Mouse (Mus musculus) kidney, postnatal 4 days (tissue): Measurements from ENCODE around the gene Pole.
A peak's percentile ranks its signal among the peaks of the same experiment; 100 is the strongest.

Experiments
- DNase-seq, 2 experiments: peaks; one replicate each; pipeline ENCODE4 v3.0.0; 2021; ENCODE audit warnings: mixed read lengths in 2 of 2

Pole gene

GRCm38 (mm10) chr5:110345553-110345952, 59.4 kb downstream of the Pole start:
- no peak for DNase-seq

GRCm38 (mm10) chr5:110347006-110347405, 60.9 kb downstream of the Pole start:
- no peak for DNase-seq

DNA sequence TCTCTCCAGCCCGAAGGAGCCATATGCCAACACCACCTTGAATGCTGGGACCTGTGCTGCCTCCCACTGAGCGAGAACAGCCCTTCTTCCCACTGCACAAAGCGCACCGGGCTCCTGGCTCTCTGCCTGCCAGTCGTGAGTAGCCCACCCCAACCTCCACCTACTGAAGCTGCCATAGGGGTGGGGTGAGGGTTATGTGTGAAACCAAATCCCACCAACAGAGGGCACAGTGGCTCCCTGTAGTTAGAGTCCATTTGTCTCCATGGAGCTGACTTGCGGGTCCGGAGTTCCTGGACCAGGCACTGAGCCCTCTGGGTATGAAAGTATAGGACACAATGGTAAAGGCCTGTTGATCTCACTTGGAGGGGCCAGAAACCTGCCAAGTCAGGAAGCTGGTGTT, 68.6 kb downstream of the Pole start:
- DNase-seq: peak; percentile 67 to 74

GRCm38 (mm10) chr5:110357531-110358179, 71.5 kb downstream of the Pole start:
- DNase-seq: peak; percentile 92 to 93

DNA sequence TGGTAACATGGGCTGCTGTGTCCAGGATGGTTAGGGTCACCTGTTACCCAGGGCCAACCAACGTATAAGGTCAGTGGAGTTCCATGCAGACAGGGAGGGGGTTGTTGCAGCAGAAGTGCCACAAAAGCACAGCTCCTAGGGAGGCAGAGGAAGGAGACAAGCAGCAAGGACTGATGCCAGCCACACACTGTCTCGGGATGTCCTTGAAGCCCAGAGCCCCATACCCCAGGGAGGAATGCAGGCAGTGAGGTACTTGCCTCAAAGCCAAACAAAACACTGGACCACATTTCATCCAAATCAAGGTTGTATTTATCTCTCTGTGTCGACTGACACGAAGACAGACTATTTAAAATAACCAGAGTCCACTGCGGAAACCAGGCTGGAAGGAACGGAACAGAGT, 75.4 kb downstream of the Pole start:
- no peak for DNase-seq

DNA sequence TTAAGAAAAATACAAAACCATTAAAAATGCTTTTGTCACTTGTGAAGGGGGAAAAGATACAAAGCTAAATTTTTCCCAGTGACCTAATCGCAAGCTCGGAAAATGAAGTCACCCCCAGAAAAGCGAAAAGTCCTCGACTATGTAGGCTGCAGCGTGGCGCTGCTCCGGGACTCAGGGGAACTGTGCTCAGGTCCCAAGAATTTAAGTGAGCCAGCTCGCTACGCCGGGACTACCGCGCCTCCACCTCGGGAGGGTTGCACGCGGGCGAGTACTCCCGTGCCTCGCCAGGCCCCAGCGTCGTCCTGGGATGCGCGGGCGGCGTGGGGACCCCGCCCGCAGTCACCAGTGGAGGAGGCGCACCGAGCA, 76.7 kb downstream of the Pole start:
- DNase-seq: no peak

DNA sequence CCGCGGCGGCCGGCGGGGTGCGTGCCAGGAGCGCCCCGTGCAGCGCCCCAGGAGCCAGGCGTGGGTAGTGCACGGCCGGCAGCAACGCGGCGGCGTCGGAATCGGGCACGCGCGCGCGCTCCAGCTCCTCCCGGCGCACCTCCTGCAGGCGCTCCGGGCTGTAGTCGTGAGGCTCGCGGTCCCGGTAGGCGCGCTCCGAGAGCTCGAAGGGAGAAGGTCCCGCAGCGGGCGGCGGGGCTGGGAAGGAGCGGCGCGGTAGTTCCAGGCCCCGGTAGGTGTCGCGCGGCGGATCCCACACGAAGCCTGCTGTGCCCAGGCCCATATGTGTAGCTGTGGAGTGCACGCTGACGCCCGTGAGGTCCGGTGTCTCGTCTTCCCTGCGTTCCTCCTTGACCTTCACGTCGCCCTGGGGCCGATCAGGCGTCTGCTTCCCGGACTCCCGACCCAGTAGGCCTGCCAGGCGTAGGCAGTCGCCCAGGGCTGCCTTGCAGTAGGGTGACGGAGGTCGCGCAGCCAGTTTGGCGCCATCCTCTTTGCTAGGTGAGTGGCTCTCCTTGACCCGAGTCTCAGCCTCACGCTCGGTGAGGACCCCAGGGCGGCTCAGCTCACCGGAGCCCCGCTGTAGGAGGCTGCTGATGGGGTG, 77.2 kb downstream of the Pole start:
- peak; percentile 85 to 91 for DNase-seq

- no peak for DNase-seq
Observed at GRCm38 (mm10) chr5:110363822-110364545, 77.9 kb downstream of the Pole start.

DNA sequence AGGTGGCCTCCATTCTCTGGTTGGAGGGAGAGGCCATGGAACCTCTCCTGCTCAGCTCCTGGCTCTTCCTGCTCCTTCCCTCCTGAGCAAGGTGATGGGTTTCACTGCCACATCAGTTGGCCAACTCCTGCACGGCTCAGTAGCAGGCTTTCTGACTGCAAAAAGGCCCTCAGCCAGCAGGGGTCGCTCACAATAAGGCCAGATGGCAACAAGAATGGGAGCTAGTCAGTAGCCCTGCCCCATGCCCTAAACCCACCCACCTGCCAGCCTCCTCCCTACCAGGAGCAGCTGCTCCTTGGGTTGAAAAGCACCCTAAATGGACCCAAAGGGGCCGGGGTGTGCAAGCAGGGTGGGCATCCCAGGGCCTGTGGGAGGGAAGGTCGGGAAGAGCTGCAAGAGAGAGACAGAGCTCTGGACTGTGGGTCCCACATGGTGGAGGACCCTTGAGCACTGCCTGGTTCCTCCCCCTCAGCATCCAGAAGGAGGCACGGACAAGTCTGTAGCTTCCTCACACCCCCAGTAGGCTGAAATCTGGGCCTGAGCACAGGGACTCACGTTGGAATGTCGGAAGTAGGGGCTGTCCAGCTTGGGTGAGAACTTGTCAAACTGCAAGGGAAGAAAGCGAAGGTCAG, 90.8 kb downstream of the Pole start:
- DNase-seq: peak; percentile 83 to 84

DNA sequence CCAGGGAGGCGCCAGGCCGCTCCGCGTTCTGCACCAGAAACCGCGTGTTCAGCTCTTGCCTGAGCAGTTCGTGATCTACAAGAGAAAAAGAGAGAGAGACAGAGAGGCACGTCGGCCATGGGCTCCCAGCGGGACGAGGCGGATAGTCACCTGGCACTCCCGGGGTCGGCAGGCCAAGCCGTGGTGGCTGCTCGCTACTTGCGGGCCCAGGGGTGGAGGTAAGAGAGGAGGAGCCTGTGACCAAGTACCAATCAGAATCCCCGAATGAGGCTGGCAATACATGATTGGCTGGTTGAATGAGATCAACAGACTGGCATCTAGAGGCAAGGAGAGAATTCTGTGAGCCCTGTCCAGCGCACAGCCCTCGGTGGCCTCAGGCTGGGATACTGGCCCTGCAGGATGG, 92.1 kb downstream of the Pole start:
- DNase-seq: peak; percentile 21 to 23

- no peak for DNase-seq
Observed at GRCm38 (mm10) chr5:110379086-110379485, 93.0 kb downstream of the Pole start.

- DNase-seq: no peak
Observed at GRCm38 (mm10) chr5:110379823-110380222, 93.7 kb downstream of the Pole start.

DNA sequence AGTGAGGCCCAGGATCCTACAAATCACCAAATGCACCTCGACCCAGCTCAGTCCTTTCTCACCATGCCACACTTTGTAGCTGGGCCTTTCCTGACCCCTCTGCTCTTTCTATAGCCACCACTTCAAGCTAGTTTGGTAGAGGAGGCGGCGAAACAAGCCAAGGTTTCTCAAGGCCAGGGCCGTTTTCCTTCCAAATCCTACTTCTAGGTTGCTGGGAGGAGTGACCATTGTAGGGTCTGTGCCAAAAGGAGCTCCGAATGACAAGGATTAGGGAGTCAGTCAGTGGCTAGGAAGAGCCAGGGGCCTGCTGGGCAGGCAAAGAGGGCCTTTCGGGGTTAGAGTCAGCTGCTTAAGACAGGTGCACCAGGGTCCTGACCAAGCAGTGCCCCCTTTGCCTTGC, 98.4 kb downstream of the Pole start:
- DNase-seq: no peak

DNA sequence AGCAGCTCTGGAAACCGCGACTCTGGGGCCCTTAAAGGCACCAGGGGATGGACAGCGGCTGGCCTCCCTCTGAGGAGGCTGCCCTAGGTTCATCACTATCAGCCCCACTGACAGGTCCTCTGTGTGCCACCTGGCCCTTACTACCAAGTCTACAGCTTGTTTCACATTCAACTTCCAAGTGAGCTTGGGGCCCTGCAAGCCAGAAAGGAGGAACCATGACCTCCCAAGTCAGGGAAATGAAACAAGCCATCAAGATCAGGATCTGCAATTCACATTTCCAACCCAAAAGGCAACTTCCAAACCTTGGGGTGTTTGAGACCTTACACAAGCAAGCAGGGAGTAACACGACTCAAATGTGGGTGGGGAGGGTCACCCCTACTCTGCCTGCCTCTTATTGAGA, 99.2 kb downstream of the Pole start:
- no peak for DNase-seq

GRCm38 (mm10) chr5:110386371-110387330, 100.5 kb downstream of the Pole start:
- DNase-seq: peak; percentile 84 to 90
